Mouse (Mus musculus) gastrocnemius, postnatal 10 days (tissue): ENCODE results near the gene Gas8. TPM values are rescaled to one million over a fixed set of nuclear protein-coding genes. Genes with fewer than 3 reads are reported as not detected.
"Not testable (repeated sequence)": the region's sequence is repeated elsewhere in the genome, so short reads cannot be mapped to it uniquely, and the experiment has no call there.

Source experiments
- DNase-seq: peaks from one replicate; pipeline ENCODE4 v3.0.0; 2021; ENCODE audit warnings: mixed read lengths
- total RNA-seq, 2 experiments: library from RNA; stranded (reverse); gene quantifications; 2 replicates each; pipeline ENCODE4 v1.2.3; 2021

Gene Gas8
- total RNA-seq, 2 experiments from 2014 or later, result 5.8 to 7.8 TPM

DNA sequence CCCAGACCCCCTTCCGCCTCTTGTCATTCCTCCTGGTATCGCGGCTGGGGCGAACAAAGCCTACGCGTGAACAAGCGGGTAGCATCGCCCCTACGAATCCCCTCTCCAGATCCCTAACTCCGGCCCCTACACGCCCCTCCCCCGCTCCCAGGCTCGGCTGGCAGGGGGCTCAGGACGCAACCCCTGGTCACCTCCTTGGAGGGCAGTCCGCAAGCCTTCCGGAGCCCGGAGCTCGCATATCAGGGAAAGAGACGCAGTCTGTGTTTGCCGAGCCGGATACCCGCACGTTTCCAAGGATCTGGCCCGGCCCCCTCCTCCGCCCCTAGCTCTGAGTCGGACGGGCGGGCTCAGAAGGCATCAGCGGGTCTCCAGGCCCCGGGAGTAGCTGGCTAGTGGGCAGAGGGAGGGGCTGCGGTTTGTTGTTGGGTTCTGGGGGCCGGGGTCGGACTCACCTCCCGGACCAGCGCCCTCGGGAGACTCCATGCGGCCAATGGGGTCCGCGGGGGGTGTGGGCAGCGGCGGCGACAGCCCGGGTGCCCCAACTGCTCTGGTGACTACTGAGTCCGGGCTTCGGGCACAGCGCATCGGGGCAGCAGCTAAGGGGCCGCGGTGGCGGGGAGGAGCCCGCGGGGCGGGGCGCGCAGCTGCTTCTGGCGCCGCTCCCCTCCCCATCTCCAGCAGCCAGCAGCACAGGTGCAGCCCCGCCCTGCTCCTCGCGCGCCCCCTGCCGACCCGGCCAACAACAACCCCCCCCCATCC, 3.7 kb upstream of the Gas8 start, which contains the start of gene Dbndd1:
Gene Dbndd1, minus strand, starts transcription at position 683 of the 759 bp plus-strand sequence.
- peak; percentile 51 for DNase-seq

DNA sequence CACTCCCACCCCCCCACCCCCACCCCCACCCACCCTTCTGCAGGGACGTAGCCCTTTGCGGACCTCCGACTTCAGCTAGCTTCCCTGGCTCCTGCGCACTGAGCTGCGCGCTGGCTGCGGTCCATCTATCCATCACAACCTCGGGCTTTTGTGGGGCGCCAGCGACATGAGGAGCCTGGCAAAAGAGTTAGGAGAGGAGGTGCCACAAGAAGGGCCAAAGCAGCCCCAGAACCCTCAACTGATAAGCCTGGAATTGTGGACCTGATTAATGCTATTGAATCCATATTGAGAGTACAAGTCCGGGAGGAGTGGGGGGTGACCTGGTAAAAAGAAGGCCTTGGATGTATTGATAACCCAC, 3.1 kb upstream of the Gas8 start:
- DNase-seq, result no peak

DNA sequence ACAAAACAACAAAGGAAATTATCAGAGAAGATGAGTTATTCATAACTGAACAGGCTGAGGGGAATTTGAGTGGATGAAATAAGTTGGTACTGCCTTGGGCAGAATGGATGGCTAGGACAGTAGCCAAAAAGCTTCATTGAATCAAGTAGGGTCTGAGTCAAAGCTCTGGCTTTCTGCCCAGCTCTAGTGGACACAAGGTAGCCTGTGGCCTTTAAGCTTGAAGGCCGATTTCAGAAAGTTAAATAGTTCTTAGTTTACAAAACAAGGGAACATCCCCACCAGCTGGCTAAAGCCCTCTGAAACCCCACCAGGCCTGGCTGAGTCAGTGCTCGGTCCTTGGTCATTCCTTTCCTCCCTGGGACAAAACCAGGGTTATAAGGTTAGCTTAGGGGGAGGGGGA, 2.0 kb upstream of the Gas8 start:
- no peak for DNase-seq

GRCm38 (mm10) chr8:123518172-123518571, 462 bp upstream of the Gas8 start:
- DNase-seq, result no peak

- not testable (repeated sequence) for DNase-seq
Observed at GRCm38 (mm10) chr8:123520048-123520447, 1.4 kb downstream of the Gas8 start.

- DNase-seq, result no peak
Observed at GRCm38 (mm10) chr8:123527720-123528489, 9.3 kb downstream of the Gas8 start.

- DNase-seq, result no peak
Observed at GRCm38 (mm10) chr8:123536242-123536989, 17.8 kb downstream of the Gas8 start.

GRCm38 (mm10) chr8:123536990-123537380, 18.4 kb downstream of the Gas8 start:
- DNase-seq, result no peak

GRCm38 (mm10) chr8:123537641-123538040, 19.0 kb downstream of the Gas8 start:
- DNase-seq, result not testable (repeated sequence)

GRCm38 (mm10) chr8:123564221-123564620, 45.6 kb downstream of the Gas8 start:
- not testable (repeated sequence) for DNase-seq

DNA sequence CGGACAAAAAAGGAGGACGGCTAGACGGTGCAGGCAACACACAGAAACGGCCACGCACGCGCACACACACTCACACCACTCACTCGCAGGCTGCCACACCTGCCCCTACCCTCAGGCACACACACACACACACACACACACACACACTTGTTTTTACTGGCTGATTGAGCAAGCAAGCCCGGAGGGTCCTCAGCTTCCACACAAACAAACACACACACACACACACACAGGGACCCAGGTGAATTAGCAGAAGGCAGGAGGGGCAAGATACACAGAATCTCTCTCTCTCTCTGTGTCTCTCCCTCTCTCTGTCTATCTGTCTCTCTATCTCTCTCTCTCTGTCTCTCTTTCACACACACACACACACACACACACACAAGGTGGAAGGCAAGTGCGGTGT, 56.8 kb downstream of the Gas8 start:
- DNase-seq, result peak; percentile 20

Other genes starting within 250 kb of the Gas8 start
- gene Fanca, start 200.3 kb upstream of the Gas8 start, total RNA-seq, result 1 to 10 TPM; 4.6 to 6.2 TPM
- 1 to 10 TPM in 1 of 2 experiments, under 1 TPM in 1; 0.86 to 1.2 TPM for gene Spire2, start 186.1 kb upstream of the Gas8 start, total RNA-seq
- 100 to 1,000 TPM; 144 to 157 TPM for gene Tcf25, start 145.1 kb upstream of the Gas8 start, total RNA-seq
- gene Mc1r, start 111.7 kb upstream of the Gas8 start, total RNA-seq, result not detected
- gene Tubb3, start 107.4 kb upstream of the Gas8 start, total RNA-seq, result 1 to 10 TPM; 1.8 to 1.9 TPM
- 10 to 100 TPM; 35.8 to 37.6 TPM for gene Def8, start 95.3 kb upstream of the Gas8 start, total RNA-seq
- gene Afg3l1, start 40.9 kb upstream of the Gas8 start, total RNA-seq, result 10 to 100 TPM; 34.3 to 37.5 TPM
- gene Dbndd1, start 3.4 kb upstream of the Gas8 start, total RNA-seq, result under 1 TPM; 0.14 to 0.18 TPM
- 1 to 10 TPM; 4.1 to 4.7 TPM for gene Rhou, start 135.1 kb downstream of the Gas8 start, total RNA-seq